Mouse (Mus musculus): ENCODE results near the gene Gm28230. TPM values are rescaled to one million over a fixed set of nuclear protein-coding genes. Genes with fewer than 3 reads are reported as not detected.
A peak's percentile ranks its signal among the peaks of the same experiment; 100 is the strongest.

Gm28230 gene
- total and polyA plus RNA-seq, 2 experiments from 2014 or later, result not detected

DNA sequence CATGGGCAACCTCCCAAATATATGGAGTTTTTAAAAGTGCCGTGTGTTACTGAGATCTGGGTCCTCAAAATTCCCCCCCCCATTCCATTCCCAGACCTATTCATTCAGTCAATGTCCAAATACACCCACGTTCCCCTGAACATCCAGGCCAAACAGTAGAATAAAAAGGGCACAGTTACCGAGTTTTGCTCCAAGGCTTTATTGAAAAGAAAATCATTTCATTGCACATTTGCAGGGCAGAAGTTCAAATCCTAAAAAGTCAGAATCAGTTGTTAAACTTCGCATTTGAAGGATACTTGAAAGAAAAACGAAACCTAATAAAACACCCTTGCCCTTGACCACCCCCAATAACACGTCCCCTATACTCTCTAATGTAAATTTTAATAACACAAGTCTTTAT, 23.7 kb upstream of the Gm28230 start:
- no peak for ATAC-seq (ENCODE audit: low FRiP score)
- Histone ChIP-seq H3K27ac (ENCODE audit: low read depth, low read length) (no peak overlapping the region), H3K36me3 (ENCODE audit: insufficient read depth, low read length) (no peaks in the 10 kb centered on the region), H3K4me1 (ENCODE audit: insufficient read depth, low read length) (0 out of 2 replicates have a peak, but pooled peaks cover under 1% of the 10 kb centered on the region), H3K4me2 (ENCODE audit: low read depth, low read length, poor library complexity, severe bottlenecking) (no peak overlapping the region), H3K4me3 (ENCODE audit: low read depth, low read length) (no peak overlapping the region), H3K9me3 (ENCODE audit: low read length) (no peaks in the 10 kb centered on the region), H3K27me3 (ENCODE audit: insufficient read depth, low read length) (peaks cover 81% of the 10 kb centered on the region), H3K9ac (replicated peaks; ENCODE audit: low read length, poor library complexity, severe bottlenecking) (no peak overlapping the region)
- no peak for TF ChIP-seq CTCF (IDR thresholded peaks at IDR 0.05)
- DNase-seq (ENCODE audit: low spot score), result no peak
- WGBS, result 16% methylated on average over 6 of the region's 6 CpGs

DNA sequence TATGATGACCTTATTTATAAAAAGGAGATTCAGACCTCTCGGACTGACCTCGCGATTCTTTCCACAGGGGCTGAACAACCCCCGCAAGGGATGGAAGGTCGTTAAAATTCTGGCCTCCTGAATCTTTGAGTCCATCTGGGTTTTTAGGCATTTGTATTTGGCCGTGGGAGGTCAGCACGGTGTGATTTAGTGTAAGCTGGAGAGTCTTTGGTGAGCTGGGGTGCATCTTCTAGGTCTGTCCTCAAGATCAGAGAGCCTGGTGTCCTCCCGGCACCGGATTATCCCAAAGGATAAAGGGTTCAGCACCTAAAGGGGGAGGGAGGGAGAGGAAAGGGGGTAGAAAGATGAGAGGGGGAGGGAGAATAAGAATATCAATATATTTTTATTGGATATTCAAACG, 23.2 kb upstream of the Gm28230 start:
- peaks cover 83% of the 10 kb centered on the region for H3K27me3 ChIP-seq (ENCODE audit: insufficient read depth, low read length)
- H3K4me3 ChIP-seq (ENCODE audit: low read depth, low read length), result no peak overlapping the region
- no peak overlapping the region for H3K4me2 ChIP-seq (ENCODE audit: low read depth, low read length, poor library complexity, severe bottlenecking)
- H3K9me3 ChIP-seq (ENCODE audit: low read length), result no peaks in the 10 kb centered on the region
- DNase-seq (ENCODE audit: low spot score) (no peak), ATAC-seq (ENCODE audit: low FRiP score) (no peak)
- no peak overlapping the region for H3K27ac ChIP-seq (ENCODE audit: low read depth, low read length)
- TF ChIP-seq CTCF (IDR thresholded peaks at IDR 0.05), result no peak
- WGBS, result 3% methylated on average over 10 of the region's 10 CpGs
- H3K36me3 ChIP-seq (ENCODE audit: insufficient read depth, low read length), result no peaks in the 10 kb centered on the region
- no peaks in the 10 kb centered on the region for H3K4me1 ChIP-seq (ENCODE audit: insufficient read depth, low read length)
- no peak overlapping the region for H3K9ac ChIP-seq (replicated peaks; ENCODE audit: low read length, poor library complexity, severe bottlenecking)

GRCm38 (mm10) chr2:74703720-74704392, 22.7 kb upstream of the Gm28230 start:
- TF ChIP-seq CTCF (IDR thresholded peaks at IDR 0.05), result no peak
- Histone ChIP-seq H3K27ac (ENCODE audit: low read depth, low read length) (no peak overlapping the region), H3K4me1 (ENCODE audit: insufficient read depth, low read length) (no peaks in the 10 kb centered on the region), H3K9ac (replicated peaks; ENCODE audit: low read length, poor library complexity, severe bottlenecking) (no peak overlapping the region), H3K4me3 (ENCODE audit: low read depth, low read length) (no peak overlapping the region), H3K4me2 (ENCODE audit: low read depth, low read length, poor library complexity, severe bottlenecking) (no peak overlapping the region), H3K36me3 (ENCODE audit: insufficient read depth, low read length) (no peaks in the 10 kb centered on the region), H3K27me3 (ENCODE audit: insufficient read depth, low read length) (peaks cover 85% of the 10 kb centered on the region), H3K9me3 (ENCODE audit: low read length) (no peaks in the 10 kb centered on the region)
- 3% methylated on average over 26 of the region's 26 CpGs for WGBS
- DNase-seq (ENCODE audit: low spot score) (no peak), ATAC-seq (ENCODE audit: low FRiP score) (no peak)

DNA sequence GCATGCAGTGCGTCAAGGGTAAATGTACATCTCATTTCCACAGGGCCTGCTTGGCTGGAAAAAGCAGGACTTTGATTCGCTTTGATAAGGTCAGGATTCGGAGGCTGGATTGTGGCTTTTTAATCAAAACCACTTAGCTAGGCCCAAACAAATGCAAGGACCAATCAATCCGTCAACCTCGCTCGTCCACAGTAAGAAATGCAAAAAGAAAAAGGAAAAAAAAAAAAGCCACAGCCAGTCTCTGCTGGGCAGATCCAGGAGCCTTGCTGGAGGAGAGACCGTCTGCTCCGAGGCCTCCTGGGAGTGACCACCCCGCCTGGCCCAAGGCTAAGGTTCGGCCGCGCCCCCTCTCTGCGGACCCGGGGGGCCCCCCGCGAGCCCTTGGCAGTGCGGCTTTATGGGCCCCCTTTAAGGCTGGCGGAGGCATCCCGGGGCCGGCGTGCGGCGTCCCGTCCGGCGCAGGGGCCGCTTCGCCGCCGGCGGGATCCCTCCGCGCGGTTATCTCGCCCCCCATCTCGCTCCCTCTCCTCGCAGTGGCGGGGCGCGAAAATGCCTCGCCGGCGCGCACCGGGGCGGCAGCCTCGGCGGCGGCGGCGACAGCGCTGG, 22.0 kb upstream of the Gm28230 start, which contains the start of gene Hoxd8:
Gene Hoxd8, plus strand, starts transcription at position 223 of the 606 bp plus-strand sequence.
- Histone ChIP-seq H3K9me3 (ENCODE audit: low read length) (no peaks in the 10 kb centered on the region), H3K4me3 (ENCODE audit: low read depth, low read length) (peak within 1 kb of the TSS; percentile 24), H3K27ac (ENCODE audit: low read depth, low read length) (no peak within 1 kb of the TSS), H3K27me3 (ENCODE audit: insufficient read depth, low read length) (peaks cover 86% of the 10 kb centered on the region), H3K4me2 (ENCODE audit: low read depth, low read length, poor library complexity, severe bottlenecking) (peak within 1 kb of the TSS; percentile 36), H3K4me1 (ENCODE audit: insufficient read depth, low read length) (no peaks in the 10 kb centered on the region), H3K9ac (replicated peaks; ENCODE audit: low read length, poor library complexity, severe bottlenecking) (no peak within 1 kb of the TSS), H3K36me3 (ENCODE audit: insufficient read depth, low read length) (no peaks in the 10 kb centered on the region)
- TF ChIP-seq CTCF (IDR thresholded peaks at IDR 0.05), result no peak
- WGBS, result under 1% methylated on average over 30 of the region's 52 CpGs
- no peak for ATAC-seq (ENCODE audit: low FRiP score)
- DNase-seq (ENCODE audit: low spot score), result no peak

DNA sequence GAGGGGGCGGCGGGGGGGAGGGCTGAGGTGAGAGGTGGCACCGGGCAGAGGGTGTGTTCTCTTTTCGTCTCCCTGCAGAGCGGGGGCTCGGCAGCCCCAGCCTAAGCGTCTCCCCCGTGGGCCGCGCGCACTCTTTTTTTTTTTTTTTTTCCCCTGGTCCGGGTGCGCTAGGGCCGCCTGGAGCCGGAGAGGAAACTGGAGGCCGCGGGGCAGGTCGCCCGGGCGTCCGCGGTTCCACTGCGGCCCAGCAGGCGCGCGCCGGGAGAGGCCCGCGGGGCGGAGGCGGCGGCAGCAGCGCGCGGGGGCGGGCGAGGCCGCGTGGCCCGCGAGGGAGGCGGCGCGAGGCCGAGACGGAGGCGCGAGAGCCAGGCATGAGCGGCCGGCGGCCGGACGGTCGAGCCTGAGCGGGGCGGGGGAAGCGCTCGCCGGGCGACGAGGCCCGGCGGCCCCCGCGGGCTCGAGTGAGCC, 21.5 kb upstream of the Gm28230 start:
- Histone ChIP-seq H3K4me3 (ENCODE audit: low read depth, low read length) (peak overlapping the region; percentile 24), H3K36me3 (ENCODE audit: insufficient read depth, low read length) (no peaks in the 10 kb centered on the region), H3K9me3 (ENCODE audit: low read length) (no peaks in the 10 kb centered on the region), H3K9ac (replicated peaks; ENCODE audit: low read length, poor library complexity, severe bottlenecking) (no peak overlapping the region), H3K27ac (ENCODE audit: low read depth, low read length) (no peak overlapping the region), H3K4me2 (ENCODE audit: low read depth, low read length, poor library complexity, severe bottlenecking) (peak overlapping the region; percentile 36), H3K4me1 (ENCODE audit: insufficient read depth, low read length) (no peaks in the 10 kb centered on the region), H3K27me3 (ENCODE audit: insufficient read depth, low read length) (peaks cover 86% of the 10 kb centered on the region)
- TF ChIP-seq CTCF (IDR thresholded peaks at IDR 0.05), result no peak
- WGBS, result under 1% methylated on average over 48 of the region's 66 CpGs
- ATAC-seq (ENCODE audit: low FRiP score), result no peak
- no peak for DNase-seq (ENCODE audit: low spot score)

DNA sequence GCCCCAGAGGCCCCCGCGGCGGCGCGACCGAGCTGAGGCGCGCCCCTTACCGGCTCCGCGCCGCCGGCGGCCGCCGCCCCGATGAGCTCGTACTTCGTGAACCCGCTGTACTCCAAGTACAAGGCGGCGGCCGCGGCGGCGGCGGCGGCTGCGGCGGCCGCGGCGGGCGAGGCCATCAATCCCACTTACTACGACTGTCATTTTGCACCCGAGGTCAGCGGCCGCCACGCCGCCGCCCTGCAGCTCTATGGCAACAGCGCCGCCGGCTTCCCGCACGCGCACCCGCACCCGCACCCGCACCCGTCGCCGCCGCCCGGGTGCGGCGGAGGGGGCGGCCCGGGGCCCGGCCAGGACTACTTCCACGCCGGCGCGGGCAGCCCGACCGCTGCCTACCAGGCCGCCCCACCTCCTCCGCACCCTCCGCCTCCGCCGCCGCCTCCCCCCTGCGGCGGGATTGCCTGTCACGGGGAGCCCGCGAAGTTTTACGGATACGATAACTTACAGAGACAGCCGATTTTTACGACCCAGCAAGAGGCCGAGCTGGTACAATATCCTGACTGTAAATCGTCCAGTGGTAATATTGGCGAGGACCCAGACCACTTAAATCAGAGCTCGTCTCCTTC, 20.9 kb upstream of the Gm28230 start:
- Histone ChIP-seq H3K36me3 (ENCODE audit: insufficient read depth, low read length) (no peaks in the 10 kb centered on the region), H3K4me1 (ENCODE audit: insufficient read depth, low read length) (no peaks in the 10 kb centered on the region), H3K27ac (ENCODE audit: low read depth, low read length) (no peak overlapping the region), H3K9ac (replicated peaks; ENCODE audit: low read length, poor library complexity, severe bottlenecking) (no peak overlapping the region), H3K4me2 (ENCODE audit: low read depth, low read length, poor library complexity, severe bottlenecking) (peak overlapping the region; percentile 36), H3K27me3 (ENCODE audit: insufficient read depth, low read length) (peaks cover 86% of the 10 kb centered on the region), H3K4me3 (ENCODE audit: low read depth, low read length) (peak overlapping the region; percentile 24), H3K9me3 (ENCODE audit: low read length) (no peaks in the 10 kb centered on the region)
- TF ChIP-seq CTCF (IDR thresholded peaks at IDR 0.05), result no peak
- ATAC-seq (ENCODE audit: low FRiP score) (no peak), DNase-seq (ENCODE audit: low spot score) (no peak)
- under 1% methylated on average over 58 of the region's 85 CpGs for WGBS
